Mouse (Mus musculus): Measurements from ENCODE around the gene Kif17. TPM values are rescaled to one million over a fixed set of nuclear protein-coding genes. Genes with fewer than 3 reads are reported as not detected.
"Not testable (repeated sequence)": the region's sequence is repeated elsewhere in the genome, so short reads cannot be mapped to it uniquely, and the experiment has no call there.

Gene Kif17
- polyA plus RNA-seq, 1 experiment = 0.51 TPM

- no peak for TF ChIP-seq CTCF (IDR thresholded peaks at IDR 0.05; ENCODE audit: borderline replicate concordance, insufficient read depth, low read length)
- TF ChIP-seq POLR2A (IDR thresholded peaks at IDR 0.05; ENCODE audit: low read depth, low read length) = no peak
- no peak overlapping the region for H3K4me3 ChIP-seq (ENCODE audit: insufficient read depth, low read length)
- H3K4me1 ChIP-seq (ENCODE audit: control insufficient read depth, insufficient read depth, low read length) = peaks cover 4% of the 10 kb centered on the region; the same call in 1 of the 2 replicates
- H3K27ac ChIP-seq (ENCODE audit: insufficient read depth, low read length) = no peak overlapping the region
Observed at GRCm38 (mm10) chr4:138321488-138321887, 71.3 kb downstream of the Kif17 start.

GRCm38 (mm10) chr4:138322692-138323091, 72.5 kb downstream of the Kif17 start:
- no peak overlapping the region for H3K4me3 ChIP-seq (ENCODE audit: insufficient read depth, low read length)
- no peak overlapping the region for H3K27ac ChIP-seq (ENCODE audit: insufficient read depth, low read length)
- no peak for TF ChIP-seq CTCF (IDR thresholded peaks at IDR 0.05; ENCODE audit: borderline replicate concordance, insufficient read depth, low read length)
- TF ChIP-seq POLR2A (IDR thresholded peaks at IDR 0.05; ENCODE audit: low read depth, low read length) = no peak
- peaks cover 4% of the 10 kb centered on the region; the same call in 1 of the 2 replicates for H3K4me1 ChIP-seq (ENCODE audit: control insufficient read depth, insufficient read depth, low read length)

GRCm38 (mm10) chr4:138323753-138324152, 73.5 kb downstream of the Kif17 start:
- peaks cover 4% of the 10 kb centered on the region; the same call in 1 of the 2 replicates for H3K4me1 ChIP-seq (ENCODE audit: control insufficient read depth, insufficient read depth, low read length)
- TF ChIP-seq POLR2A (IDR thresholded peaks at IDR 0.05; ENCODE audit: low read depth, low read length) (no peak), CTCF (IDR thresholded peaks at IDR 0.05; ENCODE audit: borderline replicate concordance, insufficient read depth, low read length) (no peak)
- no peak overlapping the region for H3K4me3 ChIP-seq (ENCODE audit: insufficient read depth, low read length)
- H3K27ac ChIP-seq (ENCODE audit: insufficient read depth, low read length) = no peak overlapping the region

- Histone ChIP-seq H3K4me3 (ENCODE audit: insufficient read depth, low read length) (no peak overlapping the region), H3K27ac (ENCODE audit: insufficient read depth, low read length) (no peak overlapping the region), H3K4me1 (ENCODE audit: control insufficient read depth, insufficient read depth, low read length) (no peaks in the 10 kb centered on the region)
- no peak for TF ChIP-seq POLR2A (IDR thresholded peaks at IDR 0.05; ENCODE audit: low read depth, low read length)
- TF ChIP-seq CTCF (IDR thresholded peaks at IDR 0.05; ENCODE audit: borderline replicate concordance, insufficient read depth, low read length) = no peak
Observed at GRCm38 (mm10) chr4:138324451-138324850, 74.2 kb downstream of the Kif17 start.

GRCm38 (mm10) chr4:138325466-138326076, 75.3 kb downstream of the Kif17 start:
- H3K4me3 ChIP-seq (ENCODE audit: insufficient read depth, low read length) = peak overlapping the region; percentile 53
- H3K27ac ChIP-seq (ENCODE audit: insufficient read depth, low read length) = peak overlapping the region; percentile 54
- TF ChIP-seq CTCF (IDR thresholded peaks at IDR 0.05; ENCODE audit: borderline replicate concordance, insufficient read depth, low read length) (no peak), POLR2A (IDR thresholded peaks at IDR 0.05; ENCODE audit: low read depth, low read length) (peak; percentile 66)
- no peaks in the 10 kb centered on the region for H3K4me1 ChIP-seq (ENCODE audit: control insufficient read depth, insufficient read depth, low read length)

GRCm38 (mm10) chr4:138326077-138326695, 76.0 kb downstream of the Kif17 start, which contains the start of gene Pink1:
Gene Pink1, minus strand, starts transcription at chr4:138326307.
- peak within 1 kb of the TSS; percentile 53 for H3K4me3 ChIP-seq (ENCODE audit: insufficient read depth, low read length)
- peak; percentile 89 for TF ChIP-seq CTCF (IDR thresholded peaks at IDR 0.05; ENCODE audit: borderline replicate concordance, insufficient read depth, low read length)
- TF ChIP-seq POLR2A (IDR thresholded peaks at IDR 0.05; ENCODE audit: low read depth, low read length) = peak; percentile 55; the same call in 1 of the 2 replicates
- H3K4me1 ChIP-seq (ENCODE audit: control insufficient read depth, insufficient read depth, low read length) = no peaks in the 10 kb centered on the region
- H3K27ac ChIP-seq (ENCODE audit: insufficient read depth, low read length) = peak within 1 kb of the TSS; percentile 54

GRCm38 (mm10) chr4:138327155-138327554, 76.9 kb downstream of the Kif17 start:
- not testable (repeated sequence) for H3K4me1 ChIP-seq (ENCODE audit: control insufficient read depth, insufficient read depth, low read length); H3K27ac ChIP-seq (ENCODE audit: insufficient read depth, low read length); H3K4me3 ChIP-seq (ENCODE audit: insufficient read depth, low read length)

- no peaks in the 10 kb centered on the region for H3K4me1 ChIP-seq (ENCODE audit: control insufficient read depth, insufficient read depth, low read length)
- no peak overlapping the region for H3K27ac ChIP-seq (ENCODE audit: insufficient read depth, low read length)
- H3K4me3 ChIP-seq (ENCODE audit: insufficient read depth, low read length) = peak overlapping the region; percentile 14; the same call in 1 of the 2 replicates
- no peak for TF ChIP-seq CTCF (IDR thresholded peaks at IDR 0.05; ENCODE audit: borderline replicate concordance, insufficient read depth, low read length)
- no peak for TF ChIP-seq POLR2A (IDR thresholded peaks at IDR 0.05; ENCODE audit: low read depth, low read length)
Observed at GRCm38 (mm10) chr4:138327891-138328470, 77.7 kb downstream of the Kif17 start.

GRCm38 (mm10) chr4:138330264-138330671, 80.0 kb downstream of the Kif17 start:
- Histone ChIP-seq H3K27ac (ENCODE audit: insufficient read depth, low read length) (no peak overlapping the region), H3K4me3 (ENCODE audit: insufficient read depth, low read length) (no peak overlapping the region), H3K4me1 (ENCODE audit: control insufficient read depth, insufficient read depth, low read length) (no peaks in the 10 kb centered on the region)
- no peak for TF ChIP-seq CTCF (IDR thresholded peaks at IDR 0.05; ENCODE audit: borderline replicate concordance, insufficient read depth, low read length)
- TF ChIP-seq POLR2A (IDR thresholded peaks at IDR 0.05; ENCODE audit: low read depth, low read length) = no peak

GRCm38 (mm10) chr4:138331647-138332046, 81.4 kb downstream of the Kif17 start:
- TF ChIP-seq CTCF (IDR thresholded peaks at IDR 0.05; ENCODE audit: borderline replicate concordance, insufficient read depth, low read length) (no peak), POLR2A (IDR thresholded peaks at IDR 0.05; ENCODE audit: low read depth, low read length) (no peak)
- no peak overlapping the region for H3K27ac ChIP-seq (ENCODE audit: insufficient read depth, low read length)
- no peak overlapping the region for H3K4me3 ChIP-seq (ENCODE audit: insufficient read depth, low read length)
- H3K4me1 ChIP-seq (ENCODE audit: control insufficient read depth, insufficient read depth, low read length) = no peaks in the 10 kb centered on the region

All from embryonic fibroblast, embryonic 13.5 days (primary cell).